Mouse (Mus musculus) limb, embryonic 14.5 days (tissue): ENCODE measurements around the gene Olfr183. TPM values are rescaled to one million over a fixed set of nuclear protein-coding genes. Genes with fewer than 3 reads are reported as not detected.

ENCODE experiments used
- ATAC-seq: fragments of 200-750 bp; cut with Nextera tagmentation; 2 replicates; pipeline ENCODE4 v1.8.0; 2017; ENCODE audit warnings: low read depth, moderate number of reproducible peaks, moderate TSS enrichment; ENCODE audit not compliant: low FRiP score
- DNase-seq: peaks from one replicate; pipeline ENCODE4 v3.0.0-alpha.2; 2015; ENCODE audit warnings: low spot score
- H3K27ac ChIP-seq: fragments of 300-500 bp; sonication (generic); replicated peaks from 2 replicates; pipeline ENCODE4 v1.5.1; 2014; ENCODE audit warnings: low read depth, mild to moderate bottlenecking, low read length, moderate library complexity, mixed read lengths
- H3K27me3 ChIP-seq: fragments of 300-500 bp; sonication (generic); 2 replicates; pipeline ENCODE4 v1.6.1; 2014; ENCODE audit warnings: low read length, mixed read lengths; ENCODE audit not compliant: control insufficient read depth, insufficient read depth
- H3K36me3 ChIP-seq: fragments of 300-500 bp; sonication (generic); 2 replicates; pipeline ENCODE4 v1.6.1; 2014; ENCODE audit warnings: mild to moderate bottlenecking, low read length, moderate library complexity, mixed read lengths; ENCODE audit not compliant: control insufficient read depth, insufficient read depth
- H3K4me1 ChIP-seq: fragments of 300-500 bp; sonication (generic); 2 replicates; pipeline ENCODE4 v1.6.1; 2014; ENCODE audit warnings: antibody characterized with exemption, low read length, mixed read lengths; ENCODE audit not compliant: control insufficient read depth, insufficient read depth
- H3K4me2 ChIP-seq: fragments of 300-500 bp; sonication (generic); replicated peaks from 2 replicates; pipeline ENCODE4 v1.6.1; 2014; ENCODE audit warnings: low read depth, mild to moderate bottlenecking, low read length, moderate library complexity; ENCODE audit not compliant: severe bottlenecking
- H3K4me3 ChIP-seq: fragments of 300-500 bp; sonication (generic); replicated peaks from 2 replicates; pipeline ENCODE4 v1.5.1; 2014; ENCODE audit warnings: low read length
- H3K9ac ChIP-seq: fragments of 300-500 bp; sonication (generic); 2 replicates; pipeline ENCODE4 v1.6.1; 2014; ENCODE audit warnings: mild to moderate bottlenecking, low read depth, low read length, moderate library complexity; ENCODE audit not compliant: severe bottlenecking
- H3K9me3 ChIP-seq: fragments of 300-500 bp; sonication (generic); 2 replicates; pipeline ENCODE4 v1.6.1; 2016; ENCODE audit warnings: low read length; ENCODE audit not compliant: control insufficient read depth
- POLR2A ChIP-seq: fragments of 200-500 bp; IDR thresholded peaks from 2 replicates; pipeline ENCODE4 v1.8.0; 2012; ENCODE audit warnings: inconsistent platforms, mild to moderate bottlenecking, moderate library complexity, borderline replicate concordance; ENCODE audit not compliant: insufficient read depth, insufficient read length; ENCODE audit errors: extremely low read depth
- WGBS: fragments of 180-500 bp; shearing (Covaris S2); extraction: QIAGEN DNeasy Blood & Tissue Kit; methylation state at CpG from one replicate; pipeline ENCODE4 v1.1.7; 2014; 5-methylcytosine and 5-hydroxymethylcytosine counted together
- polyA plus RNA-seq, 2 experiments: library from polyadenylated mRNA; depleted of rRNA in 1 of 2; stranded (reverse) in 1 of 2; unstranded in 1 of 2; fragments of >200 nt; fragmentation: Nextera tagmentation in 1 of 2; extraction: Ambion mirVana in 1 of 2; gene quantifications; 2 replicates each; pipeline versions ENCODE4 v1.2.1 to v1.2.3; 2012 to 2014

Olfr183 gene
- not detected in 2 replicates for polyA plus RNA-seq (2012; rRNA removed)
- polyA plus RNA-seq (2014; fragmentation: Nextera tagmentation; extraction: Ambion mirVana) = not detected in 2 replicates

DNA sequence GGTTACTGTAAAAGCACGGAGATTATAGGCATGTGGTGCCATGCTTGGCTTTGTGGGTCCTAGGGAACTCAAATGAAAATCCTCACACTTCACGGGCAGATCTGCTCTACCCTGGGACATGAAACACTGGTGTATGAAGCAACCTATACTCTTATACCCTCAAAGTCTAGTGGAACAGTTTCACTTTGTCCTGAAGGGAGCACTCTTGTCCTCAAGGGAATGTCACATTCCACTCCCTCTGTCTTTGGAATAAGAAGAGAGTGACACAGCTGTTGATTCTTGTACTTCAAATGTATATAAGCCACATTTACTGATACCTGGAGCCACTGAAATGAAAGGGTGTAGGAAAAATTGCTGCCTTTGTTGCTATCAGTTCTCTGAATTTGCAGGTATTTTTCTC is at the start of gene Olfr183:
Olfr183 (plus strand) TSS at position 301 of the 400 bp plus-strand sequence.
- Histone ChIP-seq H3K4me3 (no peak within 1 kb of the TSS), H3K4me2 (no peak within 1 kb of the TSS), H3K9ac (no peak within 1 kb of the TSS), H3K27ac (no peak within 1 kb of the TSS), H3K9me3 (no peaks in the 10 kb centered on the region), H3K36me3 (no peaks in the 10 kb centered on the region), H3K27me3 (no peaks in the 10 kb centered on the region), H3K4me1 (no peaks in the 10 kb centered on the region)
- ATAC-seq (no peak), DNase-seq (no peak)
- no peak for TF ChIP-seq POLR2A
- 69% methylated on average over 2 of the region's 2 CpGs for WGBS

DNA sequence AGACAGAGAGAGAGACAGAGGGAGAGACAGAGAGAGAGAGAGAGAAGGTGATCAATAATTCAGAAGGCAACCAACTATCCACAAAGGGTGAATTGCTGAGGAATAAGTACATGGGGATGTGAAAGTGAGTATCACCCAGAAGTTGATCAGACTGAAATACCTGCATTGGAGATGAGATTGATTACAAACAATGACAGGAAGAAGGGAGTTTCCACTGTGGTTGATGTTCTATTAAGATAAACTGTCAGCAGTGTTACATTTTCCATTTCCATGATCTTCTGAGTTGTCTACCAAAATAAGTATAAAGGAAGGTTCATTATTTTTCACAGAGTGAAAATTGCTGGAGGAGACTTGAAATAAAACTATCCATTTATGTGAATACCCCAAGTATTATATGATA is 12.0 kb downstream of the Olfr183 start:
- Histone ChIP-seq H3K27me3 (no peaks in the 10 kb centered on the region), H3K9ac (no peak overlapping the region), H3K36me3 (no peaks in the 10 kb centered on the region), H3K4me1 (no peaks in the 10 kb centered on the region), H3K4me2 (no peak overlapping the region), H3K27ac (no peak overlapping the region), H3K9me3 (no peaks in the 10 kb centered on the region), H3K4me3 (no peak overlapping the region)
- DNase-seq = no peak
- ATAC-seq = no peak
- no peak for TF ChIP-seq POLR2A

DNA sequence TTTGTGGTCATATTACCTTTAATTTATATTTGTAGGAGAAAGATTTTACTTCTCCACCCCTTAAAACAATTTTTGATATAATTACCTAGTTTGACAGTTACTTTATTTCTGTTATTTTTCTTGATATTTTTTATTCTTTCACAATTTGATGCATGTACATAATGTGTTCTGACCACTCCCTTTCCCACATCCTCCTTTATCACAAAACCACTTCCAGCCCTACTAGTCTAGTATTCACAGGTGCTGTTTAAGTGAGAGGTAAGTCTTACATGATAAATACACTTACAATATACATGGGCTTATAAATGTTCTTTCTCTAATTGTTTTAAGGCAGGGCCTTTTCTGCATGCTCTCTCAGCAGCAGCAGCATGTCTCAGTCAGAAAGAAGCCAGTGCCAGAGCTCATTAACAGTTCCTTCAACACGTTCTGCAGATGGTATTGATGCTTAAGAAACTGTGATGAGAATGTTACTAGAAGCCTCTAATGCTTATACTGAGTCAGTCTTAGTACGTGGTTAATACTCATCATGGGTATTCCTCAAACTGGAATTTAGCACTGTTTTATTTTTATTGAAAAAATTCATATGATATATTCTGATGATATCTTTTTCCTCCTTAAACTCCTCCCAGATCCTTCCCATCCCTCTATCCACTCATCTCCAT is 18.3 kb downstream of the Olfr183 start:
- H3K9me3 ChIP-seq = no peaks in the 10 kb centered on the region
- no peaks in the 10 kb centered on the region for H3K36me3 ChIP-seq
- no peak overlapping the region for H3K9ac ChIP-seq
- no peak for TF ChIP-seq POLR2A
- no peaks in the 10 kb centered on the region for H3K4me1 ChIP-seq
- ATAC-seq = no peak
- WGBS = 71% methylated on average over 2 of the region's 2 CpGs
- H3K4me3 ChIP-seq = no peak overlapping the region
- H3K4me2 ChIP-seq = no peak overlapping the region
- no peak for DNase-seq
- H3K27ac ChIP-seq = no peak overlapping the region
- no peaks in the 10 kb centered on the region for H3K27me3 ChIP-seq

DNA sequence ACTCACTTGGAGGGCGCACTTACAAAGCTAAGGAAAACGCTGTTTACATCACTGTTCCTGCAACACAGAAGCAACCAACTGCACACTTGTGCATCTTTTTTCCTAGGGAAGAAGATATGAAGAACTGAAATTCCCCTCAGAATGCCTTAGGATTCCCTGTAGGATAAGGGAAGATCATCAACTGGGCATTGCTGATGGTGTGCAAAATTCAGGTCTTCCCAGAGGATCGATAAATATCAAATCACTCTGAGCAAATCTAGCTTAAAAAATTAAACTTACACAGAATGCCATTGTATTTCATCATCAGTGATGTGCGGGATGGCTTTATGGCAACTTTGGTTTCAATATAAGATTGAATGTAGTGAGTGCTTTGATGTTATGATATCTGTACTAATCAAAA is 35.0 kb downstream of the Olfr183 start, which contains the start of gene Olfr186:
Olfr186 (minus strand) TSS at position 101 of the 400 bp plus-strand sequence.
- H3K4me3 ChIP-seq = no peak within 1 kb of the TSS
- no peak within 1 kb of the TSS for H3K9ac ChIP-seq
- H3K4me1 ChIP-seq = no peaks in the 10 kb centered on the region
- TF ChIP-seq POLR2A = no peak
- H3K9me3 ChIP-seq = no peaks in the 10 kb centered on the region
- no peak for DNase-seq
- H3K27ac ChIP-seq = no peak within 1 kb of the TSS
- H3K4me2 ChIP-seq = no peak within 1 kb of the TSS
- H3K27me3 ChIP-seq = no peaks in the 10 kb centered on the region
- H3K36me3 ChIP-seq = no peaks in the 10 kb centered on the region
- no peak for ATAC-seq
- WGBS = 93% methylated on average over 4 of the region's 4 CpGs

DNA sequence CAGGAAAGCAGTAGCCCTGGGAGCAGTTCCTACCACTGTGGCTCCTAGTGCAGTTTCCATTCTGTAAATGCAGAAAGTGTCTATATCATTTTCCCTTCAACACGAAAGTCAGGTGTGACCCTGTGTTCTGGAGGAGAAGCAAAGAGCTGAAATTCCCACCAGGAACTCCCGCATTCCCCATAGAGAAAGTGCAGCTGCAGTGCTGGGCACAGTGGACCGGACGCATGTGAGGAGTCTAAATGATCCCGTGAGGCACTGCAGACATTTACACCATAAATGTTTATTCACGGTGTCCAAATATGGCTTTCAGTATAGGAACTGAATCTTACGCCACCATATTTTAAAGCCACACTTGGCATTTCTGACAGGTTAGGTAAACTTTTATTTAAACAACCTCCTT is 44.6 kb downstream of the Olfr183 start, which contains the start of gene Olfr187:
Olfr187 (minus strand) TSS at position 58 of the 400 bp plus-strand sequence.
- DNase-seq = no peak
- no peaks in the 10 kb centered on the region for H3K27me3 ChIP-seq
- WGBS = 79% methylated on average over 7 of the region's 7 CpGs
- no peak within 1 kb of the TSS for H3K4me2 ChIP-seq
- ATAC-seq = no peak
- H3K4me1 ChIP-seq = no peaks in the 10 kb centered on the region
- no peak within 1 kb of the TSS for H3K27ac ChIP-seq
- no peaks in the 10 kb centered on the region for H3K36me3 ChIP-seq
- no peaks in the 10 kb centered on the region for H3K9me3 ChIP-seq
- no peak for TF ChIP-seq POLR2A
- H3K4me3 ChIP-seq = no peak within 1 kb of the TSS
- no peak within 1 kb of the TSS for H3K9ac ChIP-seq
